Mouse (Mus musculus) regulatory T cell (primary cell): ENCODE measurements around the gene Tpx2.

ENCODE experiments used
- in situ Hi-C: fragments of 300-600 bp; cut with MboI, MseI; formaldehyde crosslinking; loops from one replicate; pipeline ENCODE4 v1.15.1; 2025; ENCODE audit warnings: high pct_unique_total_duplicates

The Tpx2 gene

DNA sequence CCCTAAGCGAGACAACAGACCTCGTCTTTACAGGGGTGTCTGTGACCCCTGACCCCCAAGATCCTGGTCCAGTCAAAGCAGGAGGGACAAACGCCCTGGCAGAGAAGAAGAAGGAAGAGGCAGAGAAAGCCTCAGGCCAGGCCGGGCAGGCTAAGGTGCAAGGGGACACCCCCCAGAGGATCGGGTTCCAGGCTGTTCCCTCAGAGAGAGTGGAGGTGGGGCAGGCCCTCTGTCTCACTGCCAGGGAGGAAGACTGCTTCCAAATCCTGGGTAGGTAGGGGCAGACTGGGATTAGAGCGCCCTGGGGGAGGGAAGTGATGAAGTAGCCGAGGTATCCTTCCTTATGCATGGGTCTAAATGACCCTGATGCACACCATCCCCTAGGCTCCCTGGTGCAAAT lies 65.7 kb downstream of the Tpx2 start:
- in situ Hi-C loops: loop anchor here (5.0 kb wide), 2 partner anchors 104 to 229 kb away; partner anchors contain the start of gene Pdrg1

DNA sequence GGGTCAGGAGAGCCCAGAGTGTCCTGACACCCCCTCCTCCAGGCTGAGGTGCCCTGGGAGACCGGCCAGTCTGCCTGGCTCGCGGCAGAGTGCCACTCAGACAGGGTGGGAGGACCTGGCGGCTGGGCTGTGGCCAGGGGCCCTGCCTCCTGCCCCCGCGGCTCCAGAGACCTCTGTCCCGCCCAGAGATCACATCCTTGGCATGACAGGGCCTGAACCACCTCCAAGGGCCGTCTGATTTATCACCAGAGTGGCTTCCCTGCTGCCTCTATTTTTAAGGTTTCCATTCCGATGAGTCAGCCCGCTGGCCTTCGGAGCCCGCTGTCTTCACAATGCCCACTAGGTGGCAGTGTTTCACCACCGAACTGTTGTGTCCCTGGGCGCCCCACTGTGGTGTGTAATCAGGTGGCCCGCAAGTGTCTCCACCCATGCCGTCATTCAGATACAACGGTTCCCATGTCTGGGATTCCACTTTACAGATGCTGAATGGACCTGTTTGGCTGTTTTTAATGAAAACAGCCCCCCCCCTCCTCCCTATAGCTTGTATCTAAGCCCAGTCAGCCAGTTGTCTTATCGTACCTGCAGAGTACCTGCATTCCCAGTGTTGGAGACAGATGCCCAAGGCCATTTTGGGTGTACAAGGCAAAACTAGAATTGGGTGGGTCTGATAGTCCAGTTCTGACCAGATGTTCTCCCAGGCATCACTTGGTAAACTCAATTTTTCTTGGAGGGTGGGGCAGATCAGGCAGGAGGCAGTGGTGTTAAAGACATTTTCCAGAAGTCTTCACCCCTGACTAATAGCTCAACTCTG lies 66.8 kb downstream of the Tpx2 start:
- in situ Hi-C loops: loop anchor here (5.0 kb wide), 2 partner anchors 103 to 228 kb away; partner anchors contain the start of gene Pdrg1

DNA sequence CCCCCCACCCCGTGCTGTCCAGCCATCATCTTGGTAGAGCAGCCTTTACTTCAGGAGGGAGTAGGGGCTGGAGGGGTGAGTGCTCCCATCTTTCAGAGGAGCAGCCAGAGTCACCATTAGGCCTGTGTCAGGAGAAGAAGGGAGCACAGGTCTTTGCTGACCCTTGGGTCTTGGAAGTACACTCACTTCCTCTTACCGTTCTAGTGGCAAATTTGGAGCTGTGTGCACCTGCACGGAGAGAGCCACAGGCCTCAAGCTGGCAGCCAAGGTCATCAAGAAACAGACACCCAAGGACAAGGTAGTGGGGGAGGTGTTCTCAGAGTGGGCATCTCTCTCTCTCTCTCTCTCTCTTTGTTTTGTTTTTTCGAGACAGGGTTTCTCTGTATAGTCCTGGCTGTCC lies 67.7 kb downstream of the Tpx2 start:
- in situ Hi-C loops: no loop called here

DNA sequence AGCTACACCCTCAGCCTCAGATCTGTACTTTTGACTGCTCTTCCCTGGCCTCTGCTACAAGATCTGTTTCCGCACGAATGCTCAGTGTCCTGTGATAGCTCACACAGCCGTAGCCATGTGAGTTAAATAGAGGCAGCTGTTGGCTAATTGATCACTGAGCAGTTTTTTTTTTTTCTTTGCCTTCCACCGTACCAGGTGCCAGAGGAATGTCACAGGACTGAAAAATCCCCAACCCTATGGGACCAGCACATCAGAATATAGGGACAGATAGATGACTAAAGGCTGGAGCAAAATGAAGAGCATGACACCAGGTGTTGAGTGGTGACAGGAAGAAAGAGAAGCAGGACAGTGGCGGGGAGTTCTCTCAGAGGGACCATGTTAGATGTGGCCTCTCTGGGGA lies 68.3 kb downstream of the Tpx2 start:
- in situ Hi-C loops: no loop called here

DNA sequence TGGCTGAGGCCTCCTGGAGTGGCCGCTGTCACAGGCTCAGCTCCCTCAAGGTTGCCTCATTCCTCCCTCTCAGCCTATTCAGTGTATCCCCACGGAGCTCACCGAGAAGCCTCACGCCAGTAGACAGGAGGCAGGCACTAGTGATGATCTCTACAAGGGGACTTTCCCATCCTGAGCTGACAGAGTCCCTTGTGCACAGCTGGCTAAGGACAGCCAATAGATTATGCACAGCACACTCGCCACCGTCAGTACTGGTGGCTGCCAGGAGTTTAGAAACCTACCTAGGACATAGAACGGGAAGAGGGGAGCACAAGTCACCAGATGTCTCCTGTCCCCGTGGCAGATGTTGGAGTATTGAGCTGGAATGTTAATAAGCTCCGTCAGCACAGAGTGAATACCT lies 69.9 kb downstream of the Tpx2 start:
- in situ Hi-C loops: no loop called here

DNA sequence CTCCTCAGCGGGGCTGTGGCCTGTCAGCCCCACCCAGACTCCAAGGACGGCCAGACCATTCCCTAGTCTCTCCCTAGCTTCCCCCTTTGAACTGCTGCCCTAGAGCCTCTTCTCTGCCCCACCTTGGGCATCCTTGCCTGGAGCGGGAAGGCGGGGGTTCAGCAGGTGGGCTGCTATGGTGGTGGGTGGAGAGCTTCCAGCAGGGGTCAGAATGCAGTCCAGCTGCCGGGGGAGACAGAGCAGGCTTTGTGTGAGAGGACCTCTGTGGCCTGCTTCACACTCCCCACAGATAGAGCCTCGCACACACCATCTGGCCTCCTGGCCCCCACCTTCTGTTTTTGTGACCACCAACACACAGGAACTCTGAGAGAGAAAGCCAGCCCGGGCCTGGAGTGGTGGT lies 74.6 kb downstream of the Tpx2 start:
- in situ Hi-C loops: no loop called here

DNA sequence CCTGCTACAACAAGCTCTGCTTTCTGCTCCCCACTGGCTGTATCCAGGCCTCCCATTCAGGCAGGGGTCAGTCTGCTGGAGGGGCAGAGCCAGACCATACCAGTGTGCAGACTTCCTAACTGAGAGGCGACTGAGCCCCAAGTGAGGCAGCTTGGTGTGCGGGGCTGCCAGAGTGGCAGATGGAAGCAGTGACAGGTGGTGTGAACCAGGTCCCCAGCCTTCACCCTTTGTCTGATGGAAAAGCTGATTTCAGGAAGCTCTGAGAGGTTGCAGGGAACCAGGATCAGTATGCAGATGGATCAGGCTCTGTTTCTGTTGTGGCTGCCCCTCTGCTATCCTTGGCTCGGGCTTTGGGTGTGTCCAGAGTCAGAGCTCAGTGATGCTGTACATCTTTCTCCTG lies 75.9 kb downstream of the Tpx2 start:
- in situ Hi-C loops: no loop called here

DNA sequence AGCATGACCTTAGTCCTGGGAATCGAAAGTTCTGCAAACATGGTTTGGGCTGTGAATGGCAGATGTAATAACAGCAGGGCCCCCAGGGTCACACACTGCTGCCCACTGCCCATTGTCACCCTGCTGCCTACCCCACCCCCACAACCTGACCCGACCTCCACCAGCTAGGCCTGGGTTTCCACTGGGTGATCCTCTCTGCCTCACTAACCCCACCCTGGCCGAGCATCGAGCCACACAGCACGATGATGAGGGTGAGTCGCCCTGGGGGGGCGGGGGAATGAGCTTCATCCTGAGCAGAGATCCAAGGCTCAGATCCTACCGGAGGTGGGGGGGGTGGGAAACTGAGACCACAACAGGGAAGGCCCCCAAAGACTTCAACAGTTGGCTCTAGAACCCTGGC lies 76.4 kb downstream of the Tpx2 start:
- in situ Hi-C loops: no loop called here

DNA sequence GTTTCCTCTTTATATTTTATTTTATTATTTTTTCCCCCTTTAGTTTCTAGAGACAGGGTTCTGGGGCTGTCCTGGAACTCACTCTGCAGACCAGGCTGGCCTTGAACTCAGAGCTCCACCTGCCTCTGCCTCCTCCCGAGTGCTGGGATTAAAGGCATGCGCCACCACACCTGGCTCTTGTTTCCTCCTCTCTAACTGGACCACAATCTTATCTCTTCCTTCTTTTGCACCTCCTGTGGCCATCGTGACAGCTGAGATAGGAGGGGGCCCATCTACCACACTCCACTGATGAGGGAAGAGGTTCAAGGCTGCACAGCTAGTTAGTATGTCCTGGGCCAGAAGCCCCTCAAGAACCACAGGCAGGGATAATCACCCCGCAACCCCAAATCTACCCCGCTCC lies 76.8 kb downstream of the Tpx2 start:
- in situ Hi-C loops: no loop called here

DNA sequence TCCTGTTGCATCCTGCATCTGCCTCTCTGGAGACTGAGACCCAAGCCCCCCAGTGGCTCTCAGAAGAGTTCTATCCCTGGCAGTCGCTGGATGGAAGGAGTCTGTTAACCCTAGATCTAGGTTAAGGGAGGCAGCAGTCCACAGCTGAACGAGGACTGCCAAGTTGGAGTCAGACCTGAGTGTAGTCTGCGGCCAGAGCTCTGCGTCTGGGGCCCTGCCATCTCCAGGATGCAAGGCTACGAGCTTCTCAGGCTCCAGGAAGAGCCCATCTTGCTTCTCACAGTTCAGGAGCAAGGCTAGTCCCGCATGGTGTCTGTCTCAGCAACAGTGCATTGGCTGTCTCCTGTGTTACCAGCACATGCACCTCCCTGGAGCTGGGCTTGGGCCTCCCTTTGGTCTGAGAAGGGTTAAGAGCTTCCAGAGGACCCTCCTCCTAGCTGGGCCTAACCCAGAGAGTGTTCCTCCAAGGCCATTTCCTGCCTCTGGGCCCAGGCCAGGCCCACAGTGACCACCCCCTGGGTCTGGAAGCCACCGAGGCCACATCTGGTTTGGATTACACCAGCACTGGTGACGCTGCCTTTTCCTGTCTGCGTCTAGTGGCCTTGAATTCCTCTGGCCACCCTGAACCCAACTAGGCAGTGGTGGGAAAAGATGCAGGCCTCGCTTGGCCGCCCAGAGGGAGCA lies 77.6 kb downstream of the Tpx2 start:
- in situ Hi-C loops: no loop called here

DNA sequence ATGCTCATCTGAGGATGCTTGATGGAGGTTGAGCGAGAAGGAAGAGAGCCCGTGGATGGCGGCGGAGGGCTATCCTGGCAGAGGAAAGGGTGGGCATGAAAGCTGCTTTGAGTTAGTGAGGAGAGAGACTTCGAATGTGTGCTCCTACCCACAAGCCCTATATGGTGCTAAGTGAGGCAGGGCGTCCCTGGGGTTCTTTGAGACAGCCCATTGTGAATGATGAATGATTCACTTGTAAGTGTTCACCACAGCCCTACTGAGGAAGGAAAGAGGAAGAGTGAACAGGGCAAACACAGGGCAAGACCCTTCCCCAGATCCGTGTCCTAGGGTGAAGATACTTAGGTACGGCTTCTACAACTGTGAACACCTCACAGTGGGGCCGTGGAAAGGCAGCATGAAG lies 79.1 kb downstream of the Tpx2 start:
- in situ Hi-C loops: no loop called here

DNA sequence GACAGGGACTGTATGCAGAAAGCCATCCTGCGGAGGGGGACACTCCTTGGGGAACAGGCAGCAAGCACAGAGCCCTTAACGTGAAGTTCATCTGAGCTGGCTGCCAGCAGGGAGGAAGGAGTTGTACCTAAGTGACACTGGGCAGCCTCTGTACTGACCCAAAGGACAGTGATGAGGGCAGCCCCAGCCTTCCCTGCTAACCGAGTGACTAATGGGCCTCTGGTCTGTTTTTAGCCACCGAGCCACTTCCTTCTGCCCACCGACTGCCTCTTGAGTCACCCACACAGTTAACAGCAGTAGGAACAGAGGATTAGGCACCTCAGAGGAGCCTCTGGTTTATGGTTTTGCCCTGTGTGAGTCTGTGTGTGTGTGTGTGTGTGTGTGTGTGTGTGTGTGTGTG lies 79.6 kb downstream of the Tpx2 start:
- in situ Hi-C loops: no loop called here

DNA sequence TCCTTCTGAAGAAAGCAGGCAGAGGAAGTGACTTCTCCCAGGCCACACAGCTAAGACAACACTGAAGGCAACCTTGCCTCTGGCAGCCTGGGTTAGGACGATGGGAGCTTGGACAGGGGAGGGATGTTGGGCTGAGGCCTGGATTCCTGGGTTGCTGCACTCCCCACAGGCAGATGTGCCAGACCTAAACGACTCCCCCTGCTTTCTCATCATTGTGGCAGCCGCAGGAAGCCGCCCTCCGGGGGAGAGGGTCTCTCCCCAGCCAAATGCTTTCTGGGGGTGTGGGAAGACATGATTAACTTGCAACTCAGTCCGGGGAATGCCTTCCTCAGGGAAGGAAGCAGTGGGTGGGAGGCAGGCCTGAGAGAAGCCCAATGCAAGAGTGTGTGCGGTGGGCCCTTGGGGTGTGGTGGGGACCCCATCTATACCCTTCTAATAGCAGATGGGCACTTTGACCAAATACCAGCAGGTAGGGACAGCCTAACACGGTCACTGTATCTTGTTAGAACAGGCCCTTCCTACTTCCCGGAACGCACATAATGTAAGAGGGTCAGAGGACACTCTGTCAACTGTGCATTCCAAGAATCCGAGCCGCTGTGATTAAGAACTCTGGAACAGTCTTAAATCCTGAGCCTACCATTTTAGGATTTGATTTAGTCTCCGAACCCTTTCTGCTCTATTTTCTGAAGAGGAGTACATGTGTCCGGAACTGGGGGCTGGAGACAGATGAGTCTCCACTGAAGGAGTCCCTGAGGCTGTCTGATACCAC lies 80.6 kb downstream of the Tpx2 start:
- in situ Hi-C loops: no loop called here

DNA sequence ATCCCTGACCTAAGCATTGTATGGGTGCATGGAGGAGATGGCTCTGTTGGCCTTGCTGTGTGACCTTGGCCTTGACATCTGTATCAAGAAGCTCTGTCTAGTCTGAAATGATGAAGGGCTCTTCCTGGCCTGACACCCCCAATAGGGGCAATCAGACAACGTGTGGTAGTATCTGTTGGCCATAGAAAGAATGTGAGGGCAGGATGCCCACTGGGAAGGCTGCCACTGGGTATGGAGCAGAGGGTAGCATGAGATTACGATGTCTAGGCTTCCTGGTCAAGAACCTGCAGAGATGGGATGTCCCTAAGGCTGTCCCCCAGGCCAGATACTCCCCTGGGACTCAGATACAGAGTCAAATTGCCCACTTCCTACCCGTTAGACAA lies 81.2 kb downstream of the Tpx2 start:
- in situ Hi-C loops: no loop called here

DNA sequence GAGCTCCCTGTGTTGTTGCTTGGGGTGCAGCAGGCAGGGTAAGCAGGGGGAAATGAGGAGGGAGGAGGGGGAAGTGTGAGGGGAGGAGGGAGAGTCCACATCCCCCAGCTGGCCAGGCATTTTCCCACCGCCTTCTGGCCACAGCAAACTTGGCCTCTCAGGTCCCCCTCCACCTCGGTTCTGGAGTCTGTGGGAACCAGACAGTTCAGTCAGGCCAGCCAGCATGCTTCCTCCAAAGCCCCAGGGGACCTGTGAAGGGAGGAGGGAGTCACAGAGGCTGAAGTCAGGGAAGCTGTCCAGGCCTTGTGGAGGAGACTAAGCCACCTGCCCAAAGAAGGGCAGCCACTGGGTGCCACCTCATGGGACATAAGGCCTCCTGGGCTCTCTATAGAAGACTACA lies 82.5 kb downstream of the Tpx2 start:
- in situ Hi-C loops: no loop called here

DNA sequence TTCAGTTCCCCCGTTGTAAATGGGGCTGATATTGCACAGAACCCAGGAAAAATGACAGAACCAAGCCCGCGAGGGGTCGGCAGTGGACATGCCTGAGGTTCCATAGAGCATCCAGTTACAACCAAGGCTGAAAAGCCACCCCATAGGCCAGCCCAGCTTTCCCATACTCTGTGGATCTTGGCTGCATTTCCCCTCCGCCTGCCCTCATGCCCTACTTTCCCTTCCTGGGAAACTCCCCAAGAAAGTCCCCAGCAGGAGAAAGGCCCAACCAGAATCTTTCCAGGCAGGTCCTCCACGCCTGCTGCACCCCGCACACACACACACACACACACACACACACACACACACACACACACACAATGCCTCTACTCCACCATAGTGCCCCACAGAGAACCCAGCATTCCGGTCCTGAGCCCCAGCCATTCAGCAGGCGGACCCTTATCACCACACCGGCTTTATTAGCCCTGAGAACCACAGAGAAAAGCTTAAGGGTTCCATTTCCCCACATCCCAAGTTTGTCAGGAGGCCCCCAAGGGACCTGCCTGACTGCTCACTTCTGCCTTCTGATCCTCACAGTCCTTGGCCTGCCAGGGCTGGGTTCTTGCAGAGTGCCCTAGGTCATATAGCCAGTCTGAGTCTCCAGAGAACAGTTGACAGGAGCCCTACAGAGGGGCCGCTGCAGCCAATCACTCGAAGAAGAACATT lies 83.8 kb downstream of the Tpx2 start:
- in situ Hi-C loops: no loop called here

DNA sequence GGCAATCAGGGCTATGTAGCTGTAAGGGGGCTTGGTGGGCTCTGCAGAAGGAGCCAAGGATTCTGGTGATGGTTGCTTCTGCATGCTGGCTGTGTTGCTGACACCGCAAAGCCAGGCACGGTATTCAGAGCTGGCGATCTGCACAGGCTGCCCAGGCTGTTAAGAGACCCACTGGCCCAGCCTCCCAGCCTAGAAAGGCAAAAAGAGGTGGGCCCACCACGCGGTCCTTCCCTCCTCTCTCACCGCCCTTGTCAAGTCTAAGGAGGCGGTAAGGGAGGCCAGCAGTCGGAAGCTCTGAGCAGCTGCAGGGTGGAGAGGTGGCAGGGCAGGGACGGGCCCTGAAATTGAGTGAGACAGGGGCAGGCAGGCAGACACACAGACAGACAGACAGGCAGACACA lies 85.3 kb downstream of the Tpx2 start, which contains the start of gene Foxs1:
TSS of gene Foxs1 (minus strand) at position 161 of the 400 bp plus-strand sequence.
- in situ Hi-C loops: no loop called here

DNA sequence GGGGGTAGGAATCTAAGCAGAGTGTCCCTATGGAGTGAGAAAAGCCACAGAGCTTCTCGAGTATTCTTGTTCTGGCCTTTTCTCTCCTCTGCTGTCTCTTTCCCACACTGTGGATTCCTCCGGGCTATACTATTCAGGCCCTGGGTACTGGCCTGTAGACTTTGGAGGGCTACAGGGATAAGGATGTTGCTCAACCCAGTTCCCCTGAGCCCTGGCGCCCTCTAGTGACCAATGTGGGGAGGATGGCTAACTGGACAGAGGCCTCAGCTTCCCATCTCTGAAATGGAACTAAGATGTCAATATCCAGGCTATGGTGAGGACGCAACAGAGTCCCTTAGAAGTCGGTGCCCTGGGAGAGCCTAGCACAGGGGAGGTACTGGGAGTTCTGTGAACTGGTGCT lies 85.8 kb downstream of the Tpx2 start:
- in situ Hi-C loops: no loop called here

DNA sequence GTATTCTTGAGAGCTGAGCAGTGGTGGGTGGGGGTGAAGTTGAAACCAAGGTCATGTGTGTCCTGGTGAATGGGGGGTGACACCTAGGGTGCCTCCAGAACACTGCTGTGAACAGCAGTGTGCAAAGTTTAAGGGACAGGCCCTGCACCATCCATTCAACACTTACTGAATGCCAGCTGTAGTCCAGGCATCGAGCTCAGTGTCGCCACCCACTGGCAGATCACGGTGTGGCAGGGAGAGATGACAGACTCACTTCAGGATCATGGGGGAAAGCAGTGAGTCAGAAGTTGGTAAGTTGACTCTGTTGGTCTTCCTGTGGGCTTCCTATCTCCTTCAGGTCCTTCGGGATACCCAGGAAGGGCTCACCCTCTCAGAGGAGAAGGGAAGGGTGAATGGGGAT lies 92.1 kb downstream of the Tpx2 start:
- in situ Hi-C loops: no loop called here

DNA sequence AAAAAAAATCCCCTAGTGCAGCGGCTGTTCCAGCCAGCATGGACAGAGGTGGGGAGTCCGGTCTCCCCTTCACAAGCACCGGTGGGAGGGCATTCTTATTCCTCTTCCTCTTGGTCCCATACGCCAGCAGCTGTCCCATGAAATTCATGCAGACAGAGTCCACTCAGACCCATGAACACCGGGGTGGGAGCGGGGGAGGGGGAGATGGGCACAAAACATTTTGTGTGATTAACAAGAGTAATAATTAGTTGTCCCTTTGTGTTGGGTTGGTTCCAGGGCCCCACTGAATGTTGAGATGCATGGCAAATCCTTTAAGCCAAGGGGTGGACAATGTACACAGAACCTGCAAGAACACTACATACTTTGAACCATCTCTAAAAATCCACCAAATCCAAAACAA lies 93.3 kb downstream of the Tpx2 start:
- in situ Hi-C loops: no loop called here

DNA sequence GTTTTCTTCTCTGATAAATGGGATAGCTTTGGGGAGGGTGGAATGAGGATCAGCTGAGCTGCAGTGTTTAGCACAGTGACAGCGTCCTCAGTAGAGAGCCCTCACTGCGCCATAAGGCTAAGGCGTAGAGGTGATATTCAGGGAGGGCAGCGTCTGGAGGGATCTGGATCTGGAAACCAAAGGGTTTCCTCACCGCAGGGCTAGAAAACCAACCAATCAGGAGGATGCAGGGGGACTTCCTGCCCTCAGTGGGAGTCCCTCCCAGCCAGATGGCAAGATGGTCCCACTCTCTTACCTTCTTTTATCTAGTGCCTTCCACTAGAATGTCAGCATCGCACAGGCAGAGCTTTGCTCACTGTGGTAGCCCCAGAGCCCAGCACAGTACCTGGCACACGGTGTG lies 94.0 kb downstream of the Tpx2 start:
- in situ Hi-C loops: no loop called here
